Mouse (Mus musculus): ENCODE measurements around the gene Spats2l. TPM values are rescaled to one million over a fixed set of nuclear protein-coding genes. Genes with fewer than 3 reads are reported as not detected.

Gene Spats2l
- polyA plus RNA-seq, 2 experiments from 2014 or later, result 0.54 to 1.0 TPM

- no peak for ATAC-seq
These were observed 52.3 kb downstream of the Spats2l start for GRCm38 (mm10) chr1:57826245-57826644.

- no peak for ATAC-seq
These were observed 59.2 kb downstream of the Spats2l start for GRCm38 (mm10) chr1:57833145-57833544.

GRCm38 (mm10) chr1:57835128-57835527 is 61.2 kb downstream of the Spats2l start:
- ATAC-seq, result no peak

- ATAC-seq, result no peak
These were observed 62.8 kb downstream of the Spats2l start for GRCm38 (mm10) chr1:57836686-57837317.

- ATAC-seq, result peak; percentile 61
These were observed 65.9 kb downstream of the Spats2l start for GRCm38 (mm10) chr1:57839863-57840262.

- ATAC-seq, result no peak
These were observed 71.2 kb downstream of the Spats2l start for GRCm38 (mm10) chr1:57845054-57845722.

- no peak for ATAC-seq
These were observed 73.1 kb downstream of the Spats2l start for GRCm38 (mm10) chr1:57846856-57847698.

- no peak for ATAC-seq
These were observed 75.1 kb downstream of the Spats2l start for GRCm38 (mm10) chr1:57849087-57849486.

- ATAC-seq, result no peak
These were observed 76.0 kb downstream of the Spats2l start for GRCm38 (mm10) chr1:57849916-57850315.

- ATAC-seq, result no peak
These were observed 77.9 kb downstream of the Spats2l start for GRCm38 (mm10) chr1:57851871-57852270.

- ATAC-seq, result peak; percentile 87
These were observed 78.8 kb downstream of the Spats2l start for GRCm38 (mm10) chr1:57852562-57853271.

- no peak for ATAC-seq
These were observed 83.8 kb downstream of the Spats2l start for GRCm38 (mm10) chr1:57857799-57858198.

- ATAC-seq, result no peak
These were observed 88.1 kb downstream of the Spats2l start for GRCm38 (mm10) chr1:57862024-57862423.

- no peak for ATAC-seq
These were observed 94.7 kb downstream of the Spats2l start for GRCm38 (mm10) chr1:57868651-57869050.

- no peak for ATAC-seq
These were observed 98.0 kb downstream of the Spats2l start for GRCm38 (mm10) chr1:57872006-57872405.

GRCm38 (mm10) chr1:57873996-57874395 is 100.0 kb downstream of the Spats2l start:
- no peak for ATAC-seq

GRCm38 (mm10) chr1:57875109-57875508 is 101.1 kb downstream of the Spats2l start:
- ATAC-seq, result no peak

- no peak for ATAC-seq
These were observed 101.5 kb downstream of the Spats2l start for GRCm38 (mm10) chr1:57875512-57875911.

- ATAC-seq, result no peak
These were observed 105.0 kb downstream of the Spats2l start for GRCm38 (mm10) chr1:57878957-57879356.

- ATAC-seq, result no peak
These were observed 110.9 kb downstream of the Spats2l start for GRCm38 (mm10) chr1:57884867-57885266.

GRCm38 (mm10) chr1:57889803-57890202 is 115.8 kb downstream of the Spats2l start:
- no peak for ATAC-seq

- no peak for ATAC-seq
These were observed 116.4 kb downstream of the Spats2l start for GRCm38 (mm10) chr1:57890259-57890902.

All from CD4-positive, CD25-positive, alpha-beta regulatory T cell, adult 4 months (primary cell).